Mouse (Mus musculus): ENCODE data around the gene Cmip. TPM values are rescaled to one million over a fixed set of nuclear protein-coding genes. Genes with fewer than 3 reads are reported as not detected.

The Cmip gene
- polyA plus RNA-seq, 1 experiment from 2014 or later: 39.9 TPM

DNA sequence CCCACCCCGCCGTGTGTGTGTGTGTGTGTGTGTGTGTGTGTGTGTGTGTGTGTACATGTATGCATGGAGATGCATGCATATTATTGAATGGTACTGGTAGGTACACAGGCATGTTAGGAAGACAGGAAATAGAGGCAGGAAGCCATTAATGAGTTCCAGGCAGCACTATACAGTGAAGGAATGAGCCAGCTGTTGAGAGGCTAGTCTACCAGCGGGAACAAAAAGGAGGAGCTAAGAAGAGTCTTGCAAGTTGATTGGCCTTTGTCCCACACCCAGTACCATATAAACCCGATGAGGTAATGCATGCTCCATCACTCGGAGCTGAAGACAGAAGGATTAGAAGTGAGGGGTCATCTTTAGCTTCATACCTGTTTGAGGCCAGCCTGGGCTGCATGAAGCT is 201.6 kb downstream of the Cmip start:
- DNase-seq (ENCODE audit: low spot score): no peak

DNA sequence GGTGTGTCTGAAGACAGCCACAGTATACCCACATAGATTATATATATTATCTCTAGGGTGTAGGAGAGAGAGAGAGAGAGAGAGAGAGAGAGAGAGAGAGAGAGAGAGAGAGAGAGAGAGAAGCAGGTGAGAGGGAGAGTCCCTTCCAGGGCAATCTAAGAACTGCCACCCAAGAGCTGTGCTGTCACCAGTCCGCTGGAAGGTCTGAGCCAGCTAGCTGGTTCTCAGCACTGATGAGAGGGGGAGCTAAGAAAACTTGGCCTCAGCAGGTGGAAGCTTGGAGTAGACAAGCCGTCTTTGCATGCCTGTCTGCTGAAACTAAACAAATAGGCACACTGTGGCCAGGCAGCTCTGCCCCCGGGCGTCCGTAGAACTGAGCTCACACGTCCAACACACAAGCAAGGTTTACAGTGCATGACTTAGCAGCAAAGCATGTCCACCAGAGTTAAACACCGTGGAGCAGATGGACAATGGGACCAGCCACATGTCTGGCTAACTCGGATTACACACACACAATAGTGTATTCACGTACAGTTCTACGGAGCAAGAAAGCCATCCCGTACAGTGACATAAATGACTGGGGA is 205.9 kb downstream of the Cmip start:
- DNase-seq (ENCODE audit: low spot score): no peak

DNA sequence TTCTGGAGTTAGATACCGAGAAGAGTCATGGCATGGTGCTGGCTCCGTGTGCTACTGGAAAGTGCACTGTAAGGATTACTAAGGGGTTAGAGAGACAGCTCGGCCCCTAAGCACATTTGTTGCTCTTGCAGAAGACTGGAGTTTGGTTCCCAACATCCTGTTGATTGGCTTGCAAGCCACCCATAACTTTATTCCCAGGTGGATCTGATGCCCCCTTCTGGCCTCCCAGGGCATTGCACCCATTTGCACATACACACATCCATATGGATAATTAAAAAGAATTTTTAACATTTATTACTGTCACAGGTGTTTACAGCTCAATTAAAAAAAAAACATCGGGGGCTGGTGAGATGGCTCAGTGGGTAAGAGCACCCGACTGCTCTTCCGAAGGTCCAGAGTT is 207.7 kb downstream of the Cmip start:
- no peak for DNase-seq (ENCODE audit: low spot score)

DNA sequence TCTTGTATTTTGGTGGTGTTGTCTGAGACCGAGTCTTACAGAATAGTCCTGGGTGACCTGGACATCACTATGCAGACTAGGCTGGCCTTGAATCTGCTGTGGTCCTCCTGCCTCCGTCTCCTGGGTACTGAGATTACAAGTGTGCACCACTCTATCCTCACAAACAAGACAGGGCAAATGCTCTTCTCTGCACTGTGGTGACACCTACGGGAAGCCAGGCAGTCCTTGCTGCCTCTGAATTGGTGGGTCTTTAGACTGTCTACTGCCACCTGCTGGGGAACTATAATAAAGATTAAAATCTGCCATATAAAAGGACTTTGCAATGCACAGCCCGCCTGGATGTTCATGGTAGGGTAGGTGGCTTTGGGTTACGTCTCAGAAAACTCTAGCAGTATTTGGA is 208.4 kb downstream of the Cmip start:
- peak; percentile 87 for DNase-seq (ENCODE audit: low spot score)

- DNase-seq (ENCODE audit: low spot score): no peak
Observed at GRCm38 (mm10) chr8:117467466-117467865, 210.6 kb downstream of the Cmip start.

- no peak for DNase-seq (ENCODE audit: low spot score)
Observed at GRCm38 (mm10) chr8:117469431-117470341, 212.8 kb downstream of the Cmip start.

DNA sequence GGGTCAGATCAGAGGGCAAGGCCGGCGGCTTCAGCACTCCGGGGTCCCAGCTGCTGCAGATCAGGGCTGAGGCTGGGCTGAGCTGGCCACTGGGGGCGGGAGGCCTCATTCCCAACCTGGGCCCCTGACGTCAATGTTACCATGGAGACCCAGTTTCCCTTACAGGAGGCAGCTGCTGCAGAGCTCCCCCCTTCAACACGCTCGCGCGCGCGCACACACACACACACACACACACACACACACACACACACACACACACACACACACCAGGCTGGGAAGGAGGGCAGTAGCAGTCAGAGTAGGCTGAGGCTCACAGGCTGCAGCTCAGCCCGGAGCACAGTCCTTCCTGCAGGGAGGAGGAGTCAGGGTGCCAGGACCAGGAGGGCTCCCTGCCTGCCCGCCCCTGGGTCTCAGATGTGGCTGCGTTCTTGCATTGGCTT is 213.5 kb downstream of the Cmip start:
- peak; percentile 80 for DNase-seq (ENCODE audit: low spot score)

- DNase-seq (ENCODE audit: low spot score): peak; percentile 69
Observed at GRCm38 (mm10) chr8:117471174-117471573, 214.3 kb downstream of the Cmip start.

- DNase-seq (ENCODE audit: low spot score): no peak
Observed at GRCm38 (mm10) chr8:117471655-117472054, 214.8 kb downstream of the Cmip start.

DNA sequence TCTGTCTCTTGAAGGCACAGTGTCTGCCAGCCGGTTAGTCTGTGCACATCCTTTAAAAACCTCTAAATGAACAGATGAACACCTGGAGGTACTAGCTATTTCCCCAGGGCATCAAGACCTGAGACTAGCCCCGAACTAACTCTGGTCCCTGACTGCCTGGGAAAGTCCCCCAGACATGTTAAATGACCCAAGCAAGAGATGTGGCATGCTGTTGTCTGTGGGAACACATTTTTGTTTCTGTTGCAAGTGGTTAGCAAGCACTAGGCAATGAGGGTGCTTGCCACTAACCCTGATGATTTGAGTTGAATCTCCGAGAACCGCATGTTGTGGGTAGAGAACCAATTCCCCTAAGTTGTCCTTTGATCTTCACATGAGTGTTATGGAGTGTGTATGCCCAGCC is 215.5 kb downstream of the Cmip start:
- DNase-seq (ENCODE audit: low spot score): no peak

GRCm38 (mm10) chr8:117474944-117475343 is 218.1 kb downstream of the Cmip start:
- DNase-seq (ENCODE audit: low spot score): peak; percentile 89

DNA sequence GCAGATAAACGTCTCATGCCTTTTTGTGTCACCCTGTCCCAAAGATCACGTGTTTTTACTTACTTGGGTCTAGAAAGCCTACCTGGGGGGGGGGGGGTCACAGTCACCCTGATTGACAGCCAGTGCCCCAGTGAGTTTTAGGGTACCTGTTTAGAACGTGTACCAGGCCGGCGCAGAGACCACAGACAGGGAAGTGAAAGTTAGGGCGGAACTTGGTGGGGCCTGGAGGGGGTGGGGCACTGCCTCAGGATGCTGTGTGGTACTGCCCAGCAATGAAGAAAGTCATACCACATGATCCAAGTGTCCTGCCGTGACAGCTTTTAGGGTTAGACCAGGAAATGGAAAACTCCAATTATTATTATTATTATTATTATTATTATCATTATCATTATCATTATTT is 219.0 kb downstream of the Cmip start:
- DNase-seq (ENCODE audit: low spot score): no peak

GRCm38 (mm10) chr8:117478082-117478481 is 221.2 kb downstream of the Cmip start:
- DNase-seq (ENCODE audit: low spot score): no peak

GRCm38 (mm10) chr8:117479996-117480395 is 223.1 kb downstream of the Cmip start:
- no peak for DNase-seq (ENCODE audit: low spot score)

GRCm38 (mm10) chr8:117480516-117480915 is 223.7 kb downstream of the Cmip start:
- DNase-seq (ENCODE audit: low spot score): peak; percentile 65

DNA sequence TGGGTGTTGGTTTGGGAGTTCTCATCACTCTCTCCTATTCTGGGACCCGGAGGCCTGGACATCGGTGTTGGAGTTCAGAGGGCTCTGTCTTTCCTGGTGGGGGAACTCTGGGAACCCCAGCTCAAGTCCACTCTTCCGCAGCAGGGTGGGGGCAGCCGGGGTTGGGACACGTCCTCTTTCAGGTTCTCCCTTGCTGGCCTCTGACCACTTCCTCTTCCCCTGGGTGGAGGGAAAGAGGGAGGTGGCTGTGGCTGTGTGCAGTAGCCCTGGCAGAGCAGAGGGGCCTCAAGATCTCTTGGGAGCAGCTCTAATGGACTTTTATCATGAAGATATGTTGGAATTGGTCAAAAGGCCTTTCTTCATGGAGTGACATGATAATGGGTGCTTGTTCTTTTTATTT is 225.0 kb downstream of the Cmip start:
- DNase-seq (ENCODE audit: low spot score): no peak

- DNase-seq (ENCODE audit: low spot score): no peak
Observed at GRCm38 (mm10) chr8:117484731-117485130, 227.9 kb downstream of the Cmip start.

DNA sequence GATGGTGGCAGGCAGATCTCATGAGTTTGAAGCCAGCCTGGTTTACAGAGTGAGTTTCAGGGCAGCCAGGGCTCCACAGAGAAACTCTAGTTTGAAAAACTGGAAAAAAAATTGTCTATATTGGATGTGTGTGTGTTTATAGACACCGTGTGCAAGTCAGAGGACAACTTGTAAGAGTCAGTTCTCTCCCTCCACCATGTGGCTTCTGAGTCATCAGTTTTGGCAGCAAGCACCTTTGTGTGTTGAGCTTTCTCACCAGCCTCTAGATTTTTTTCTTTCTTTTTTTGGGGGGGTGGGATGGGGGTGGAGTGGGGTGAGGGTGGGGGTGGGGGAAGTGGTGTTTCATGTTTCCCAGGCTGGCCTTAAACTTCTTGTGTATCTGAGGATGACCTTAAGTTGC is 228.5 kb downstream of the Cmip start:
- no peak for DNase-seq (ENCODE audit: low spot score)

DNA sequence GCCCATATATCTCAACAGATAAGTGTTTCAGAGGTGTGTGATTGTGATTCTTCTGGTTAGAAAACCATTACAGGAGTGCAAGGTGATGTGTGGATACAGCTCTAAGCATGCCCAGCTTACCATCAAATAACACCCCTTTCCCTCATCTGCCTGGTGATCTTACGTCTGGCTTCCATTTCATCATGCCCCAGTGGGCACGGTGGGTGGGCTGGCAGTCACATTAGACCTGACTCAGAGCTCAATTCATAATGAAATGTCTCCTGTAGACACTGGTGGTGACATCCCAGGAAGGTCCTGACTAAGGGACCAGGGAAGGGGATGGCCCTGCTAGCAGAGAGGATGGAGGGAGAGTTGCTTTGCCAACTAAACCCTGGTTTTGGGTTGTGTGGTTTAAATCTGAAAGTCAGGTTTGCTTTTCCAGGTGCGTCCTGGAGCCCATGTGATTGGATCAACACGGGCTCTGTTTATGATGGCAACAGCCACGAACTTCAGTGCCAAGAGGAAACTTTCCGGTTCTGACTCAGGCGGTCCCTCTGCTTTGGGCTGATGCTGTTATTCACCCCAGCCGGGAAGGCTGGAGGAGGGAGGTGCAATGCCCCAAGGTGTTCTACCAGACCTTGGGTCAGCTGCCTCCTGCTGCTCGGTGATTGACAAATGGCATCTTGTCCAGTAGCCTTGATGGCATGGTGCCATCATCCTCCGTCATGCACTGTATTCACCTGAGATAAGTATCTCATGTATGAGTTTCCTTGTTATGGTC is 231.6 kb downstream of the Cmip start:
- no peak for DNase-seq (ENCODE audit: low spot score)

- no peak for DNase-seq (ENCODE audit: low spot score)
Observed at GRCm38 (mm10) chr8:117493543-117493942, 236.7 kb downstream of the Cmip start.

- no peak for DNase-seq (ENCODE audit: low spot score)
Observed at GRCm38 (mm10) chr8:117494874-117495273, 238.0 kb downstream of the Cmip start.
